Mouse (Mus musculus) adipocyte (in vitro differentiated cells): Measurements from ENCODE around the gene Cyp2s1.
"Not testable (repeated sequence)": the region's sequence is repeated elsewhere in the genome, so short reads cannot be mapped to it uniquely, and the experiment has no call there.

ENCODE experiments used
- DNase-seq: peaks from one replicate; pipeline ENCODE4 v3.0.0-alpha.2; 2016; ENCODE audit warnings: low spot score

The Cyp2s1 gene

GRCm38 (mm10) chr7:25811716-25812115 lies 5.0 kb downstream of the Cyp2s1 start:
- no peak for DNase-seq

- DNase-seq: peak; percentile 86
Measured at GRCm38 (mm10) chr7:25805631-25806343, 10.9 kb downstream of the Cyp2s1 start.

GRCm38 (mm10) chr7:25804792-25805191 lies 11.9 kb downstream of the Cyp2s1 start:
- DNase-seq: peak; percentile 58

GRCm38 (mm10) chr7:25803460-25803859 lies 13.3 kb downstream of the Cyp2s1 start:
- DNase-seq: no peak

- peak; percentile 58 for DNase-seq
Measured at GRCm38 (mm10) chr7:25802241-25803125, 14.2 kb downstream of the Cyp2s1 start.

GRCm38 (mm10) chr7:25801031-25801430 lies 15.7 kb downstream of the Cyp2s1 start:
- DNase-seq: no peak

- DNase-seq: no peak
Measured at GRCm38 (mm10) chr7:25799369-25799768, 17.3 kb downstream of the Cyp2s1 start.

GRCm38 (mm10) chr7:25798540-25798939 lies 18.2 kb downstream of the Cyp2s1 start:
- no peak for DNase-seq

- DNase-seq: no peak
Measured at GRCm38 (mm10) chr7:25794775-25795174, 21.9 kb downstream of the Cyp2s1 start.

GRCm38 (mm10) chr7:25793679-25794078 lies 23.0 kb downstream of the Cyp2s1 start:
- no peak for DNase-seq

GRCm38 (mm10) chr7:25792966-25793365 lies 23.7 kb downstream of the Cyp2s1 start:
- not testable (repeated sequence) for DNase-seq

- peak; percentile 59 for DNase-seq
Measured at GRCm38 (mm10) chr7:25790615-25791014, 26.1 kb downstream of the Cyp2s1 start.

GRCm38 (mm10) chr7:25789129-25789440 lies 27.6 kb downstream of the Cyp2s1 start:
- no peak for DNase-seq

- DNase-seq: peak; percentile 67
Measured at GRCm38 (mm10) chr7:25788220-25789128, 28.2 kb downstream of the Cyp2s1 start, which contains the start of gene Axl. Gene Axl, minus strand, starts transcription at chr7:25788705.

- peak; percentile 56 for DNase-seq
Measured at GRCm38 (mm10) chr7:25787456-25788219, 29.1 kb downstream of the Cyp2s1 start.

GRCm38 (mm10) chr7:25786974-25787373 lies 29.7 kb downstream of the Cyp2s1 start:
- no peak for DNase-seq

GRCm38 (mm10) chr7:25785752-25786151 lies 31.0 kb downstream of the Cyp2s1 start:
- no peak for DNase-seq

- DNase-seq: no peak
Measured at GRCm38 (mm10) chr7:25784808-25785207, 31.9 kb downstream of the Cyp2s1 start.

- DNase-seq: no peak
Measured at GRCm38 (mm10) chr7:25783746-25784145, 33.0 kb downstream of the Cyp2s1 start.

GRCm38 (mm10) chr7:25782744-25783143 lies 34.0 kb downstream of the Cyp2s1 start:
- no peak for DNase-seq

- no peak for DNase-seq
Measured at GRCm38 (mm10) chr7:25781937-25782610, 34.6 kb downstream of the Cyp2s1 start.
